Mouse (Mus musculus): ENCODE measurements around the gene Fgfr2. TPM values are rescaled to one million over a fixed set of nuclear protein-coding genes. Genes with fewer than 3 reads are reported as not detected.

Gene Fgfr2
- total RNA-seq, 2 experiments from 2014 or later, result 43.7 to 44.3 TPM

DNA sequence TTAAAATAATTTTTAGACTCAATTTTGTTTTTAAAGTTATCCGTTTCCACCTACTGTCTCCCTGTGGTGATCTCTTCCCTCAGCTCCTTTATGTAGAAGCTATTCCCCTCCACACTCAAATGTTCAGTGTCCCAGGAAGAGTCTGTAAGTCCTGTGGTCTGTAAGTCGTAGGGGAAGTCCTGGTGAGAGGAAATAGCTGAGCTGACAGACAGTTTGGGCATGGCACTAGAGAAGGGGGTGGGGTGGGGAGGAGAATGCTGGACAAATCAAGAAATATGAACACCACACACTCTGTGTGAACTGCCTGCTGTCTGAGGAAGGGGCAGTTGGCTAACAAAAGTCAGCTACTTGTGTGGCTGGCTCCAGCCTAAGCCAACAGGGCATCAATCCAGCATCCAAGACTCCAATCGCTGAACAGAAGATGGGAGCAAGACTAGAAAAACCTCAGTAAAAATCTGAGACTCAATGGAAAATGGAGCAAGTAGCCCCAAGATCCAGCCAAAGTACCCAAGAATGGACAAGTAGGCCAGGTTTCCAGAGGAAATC lies 75.0 kb downstream of the Fgfr2 start:
- no peak for DNase-seq (ENCODE audit: extremely low spot score in 1 of 2, low spot score in 1 of 2)

DNA sequence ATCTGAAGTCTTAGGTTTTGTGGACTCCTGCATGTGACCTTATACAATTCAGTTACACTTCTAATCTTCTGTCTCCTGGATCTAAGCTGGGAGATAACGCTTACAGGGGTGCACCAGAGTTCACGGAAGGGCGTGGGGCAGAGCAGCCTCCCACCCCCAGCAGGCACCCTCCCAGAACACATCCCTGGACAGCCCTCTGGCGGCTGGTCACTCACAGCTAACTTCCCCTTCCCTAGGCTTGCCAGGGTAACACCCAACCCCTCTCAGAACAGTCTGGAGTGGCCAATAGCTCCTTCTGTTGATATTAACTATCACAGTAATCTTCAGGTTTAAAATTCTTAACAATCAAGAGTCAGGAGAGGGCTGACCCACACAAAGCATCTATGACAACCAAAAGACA lies 75.9 kb downstream of the Fgfr2 start:
- DNase-seq (ENCODE audit: extremely low spot score in 1 of 2, low spot score in 1 of 2), result no peak

DNA sequence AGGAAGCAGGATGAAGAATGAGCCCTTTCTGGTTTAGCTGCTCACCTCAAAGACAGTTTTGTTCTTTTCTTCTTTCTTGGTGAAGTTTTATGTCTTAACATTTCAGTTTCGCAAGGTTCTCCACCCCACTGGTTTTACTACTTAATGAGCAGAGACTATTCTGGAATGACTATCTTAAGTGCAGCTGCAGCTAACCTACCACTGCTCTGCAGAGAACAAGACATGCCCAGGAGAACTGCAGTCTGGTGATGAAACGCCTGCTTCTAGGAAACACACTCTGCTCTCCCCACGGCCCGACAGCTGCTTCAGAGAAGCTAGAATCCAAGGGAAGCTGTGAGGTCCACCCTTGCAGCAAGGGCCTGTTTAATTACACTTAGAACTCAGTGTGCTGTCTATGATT lies 78.4 kb downstream of the Fgfr2 start:
- DNase-seq (ENCODE audit: extremely low spot score in 1 of 2, low spot score in 1 of 2), result no peak

DNA sequence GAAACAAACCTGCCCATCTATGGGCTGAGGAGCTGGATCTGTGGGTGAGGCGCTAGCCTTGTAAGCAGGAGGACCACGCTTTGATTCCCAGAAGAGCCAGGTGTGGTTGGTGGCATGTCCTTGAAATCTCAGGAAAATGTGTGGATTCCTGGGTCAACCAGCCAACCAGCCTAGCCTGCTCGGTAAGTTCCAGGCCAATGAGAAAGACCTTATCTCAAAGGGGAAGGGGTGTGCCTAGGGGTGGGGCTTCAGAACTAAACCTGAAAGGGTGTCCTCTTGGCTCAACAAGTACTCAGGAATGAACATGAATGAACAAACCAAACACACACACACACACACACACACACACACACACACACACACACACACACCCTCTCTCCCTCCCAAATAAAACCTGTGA lies 81.4 kb downstream of the Fgfr2 start:
- no peak for DNase-seq (ENCODE audit: extremely low spot score in 1 of 2, low spot score in 1 of 2)

DNA sequence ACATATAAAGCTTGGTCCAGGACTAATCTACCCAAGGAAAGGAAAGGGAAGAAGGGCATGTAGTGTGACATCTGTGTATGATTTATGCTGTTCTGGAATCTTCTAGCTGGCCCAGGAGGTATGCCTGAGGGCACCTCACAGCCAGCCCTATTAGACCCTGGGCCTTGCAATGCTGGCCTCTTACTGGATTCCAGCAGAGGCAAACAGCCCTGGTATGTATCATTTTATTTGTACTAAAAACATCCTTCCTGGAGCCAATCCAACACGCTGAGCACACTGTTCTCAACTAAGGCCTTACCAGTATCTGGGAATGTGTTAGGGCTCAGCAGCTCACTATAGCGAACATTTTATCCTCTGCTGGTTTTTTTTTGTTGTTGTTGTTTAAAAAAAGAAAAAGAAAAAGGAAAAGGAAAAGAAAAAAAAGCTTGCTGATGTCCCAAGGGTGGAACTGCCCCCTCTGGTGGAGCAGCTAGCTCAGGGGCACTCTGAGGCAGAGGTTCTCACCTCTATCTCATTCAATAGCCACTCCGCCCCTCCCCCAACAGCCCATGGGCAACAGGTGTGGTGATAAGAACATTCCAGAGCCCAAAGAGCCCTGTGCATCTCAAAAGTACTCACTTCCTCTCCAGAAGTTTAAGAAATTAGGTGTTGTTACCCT lies 82.3 kb downstream of the Fgfr2 start:
- no peak for DNase-seq (ENCODE audit: extremely low spot score in 1 of 2, low spot score in 1 of 2)

DNA sequence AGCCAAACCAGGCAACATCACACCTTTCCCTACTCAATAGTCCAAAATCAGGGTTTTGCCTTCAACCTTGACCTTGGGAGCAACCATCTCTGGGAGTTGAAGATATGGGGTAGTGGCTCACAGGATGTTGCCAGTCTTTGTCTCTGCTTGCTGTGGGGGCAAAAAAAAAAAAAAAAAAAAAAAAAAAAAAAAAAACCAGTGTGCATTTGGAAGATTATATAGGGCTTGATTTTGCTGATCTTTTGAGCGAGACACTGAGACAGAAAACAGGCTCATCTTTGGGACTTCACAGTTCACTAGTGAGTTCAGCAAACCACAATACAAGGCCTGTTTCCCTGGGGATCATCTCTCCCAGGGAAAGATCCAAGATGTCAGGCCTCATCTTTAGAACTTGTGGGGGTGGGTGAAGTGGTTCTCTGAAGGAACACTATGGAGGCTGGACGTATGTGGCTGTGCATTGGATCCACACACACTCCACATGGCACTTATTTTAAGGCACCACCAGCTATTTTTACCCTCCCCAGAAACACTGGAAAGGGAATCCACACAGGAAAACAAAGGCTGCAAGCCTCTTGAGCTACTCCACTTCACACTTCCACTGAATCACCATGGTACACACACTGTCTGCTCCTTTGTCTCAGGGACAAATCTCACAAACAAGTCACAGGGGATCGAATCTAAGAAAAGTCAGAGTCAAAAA lies 83.4 kb downstream of the Fgfr2 start:
- DNase-seq (ENCODE audit: extremely low spot score in 1 of 2, low spot score in 1 of 2), result no peak

DNA sequence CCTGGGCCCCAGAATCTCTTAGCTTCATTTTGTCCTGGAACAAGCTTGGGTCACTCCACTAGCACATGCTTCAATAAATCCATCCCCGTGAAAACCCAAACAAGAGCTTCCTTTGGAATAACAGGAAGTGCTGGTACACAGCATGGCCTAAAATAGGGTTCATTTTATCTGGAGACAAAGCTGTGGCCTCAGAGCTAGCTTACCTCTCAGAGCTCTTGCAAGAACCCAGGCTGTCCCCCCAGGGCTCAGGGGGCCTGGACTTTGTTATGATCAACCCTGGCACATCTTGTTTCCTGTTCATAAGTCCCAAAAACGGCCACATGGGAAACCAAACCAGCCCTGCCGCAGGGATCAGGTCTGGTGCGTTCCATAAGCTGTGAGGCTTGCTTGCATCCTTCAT lies 85.5 kb downstream of the Fgfr2 start:
- no peak for DNase-seq (ENCODE audit: extremely low spot score in 1 of 2, low spot score in 1 of 2)

DNA sequence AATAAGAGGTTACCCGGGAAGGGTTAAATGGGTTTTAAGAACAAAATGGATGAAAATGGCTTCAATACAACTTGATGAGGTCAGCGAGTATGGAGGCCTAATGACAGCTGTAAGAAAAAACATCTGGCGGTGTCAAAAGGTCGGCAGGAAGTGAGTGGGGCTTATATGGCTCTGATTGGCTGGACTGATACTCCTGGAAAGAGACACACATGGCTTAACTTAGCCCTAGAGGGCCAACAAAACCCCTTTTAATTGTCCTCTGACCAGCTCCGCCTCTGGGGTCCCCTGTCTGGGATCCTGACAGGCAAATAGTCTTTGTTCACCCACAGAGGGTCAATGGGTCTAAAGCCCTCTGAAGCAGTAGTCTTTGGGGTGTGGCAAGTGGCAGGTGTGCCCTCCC lies 85.9 kb downstream of the Fgfr2 start:
- no peak for DNase-seq (ENCODE audit: extremely low spot score in 1 of 2, low spot score in 1 of 2)

DNA sequence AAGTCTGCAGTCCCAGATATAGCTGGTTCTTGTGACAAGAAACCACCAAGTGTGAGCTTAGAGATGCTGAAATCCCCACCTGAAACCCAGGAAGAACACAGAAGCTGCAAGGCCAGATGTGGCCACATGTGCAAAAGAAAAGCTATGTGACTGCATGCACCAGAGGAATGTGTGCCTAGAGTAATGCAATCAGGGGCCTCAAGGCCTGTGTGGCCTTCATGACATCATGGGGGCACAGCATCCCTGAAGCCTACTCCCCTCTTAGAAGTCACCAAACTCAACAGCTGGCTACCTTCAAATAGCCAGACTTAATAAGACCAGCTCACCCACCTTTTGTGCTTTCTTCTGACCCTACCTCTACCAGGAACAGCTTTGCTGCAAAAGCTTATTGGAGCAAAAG lies 87.2 kb downstream of the Fgfr2 start:
- DNase-seq (ENCODE audit: extremely low spot score in 1 of 2, low spot score in 1 of 2), result no peak

DNA sequence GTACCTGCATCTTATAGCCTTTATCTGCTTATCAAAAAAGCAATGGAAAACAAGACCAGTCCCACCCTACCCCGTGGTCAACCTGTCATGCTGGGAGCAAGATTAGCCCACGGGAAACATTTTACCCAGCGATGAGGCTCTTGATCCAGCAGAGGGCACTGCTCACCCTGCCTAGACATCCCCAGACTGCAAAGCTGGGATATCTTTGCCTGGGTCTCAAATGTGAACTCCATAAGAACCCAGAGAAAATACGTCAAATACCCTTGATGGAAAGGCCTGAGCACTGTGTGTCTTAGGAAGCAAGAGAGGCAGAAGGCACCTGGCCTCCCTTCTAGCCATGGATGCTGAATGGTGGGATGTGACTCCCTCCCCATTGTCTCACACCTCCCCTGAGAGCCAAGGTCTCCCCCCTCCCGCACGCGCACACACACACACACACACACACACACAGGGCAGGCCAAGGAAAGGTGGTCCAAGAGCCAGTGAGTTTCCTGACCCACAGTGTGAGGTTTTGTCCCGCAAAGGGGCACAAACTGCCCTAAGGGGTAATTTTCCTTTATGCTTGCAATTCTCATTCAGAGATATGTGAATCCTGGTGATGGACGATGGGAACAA lies 90.5 kb downstream of the Fgfr2 start:
- DNase-seq (ENCODE audit: extremely low spot score in 1 of 2, low spot score in 1 of 2), result peak; percentile 43 to 65

DNA sequence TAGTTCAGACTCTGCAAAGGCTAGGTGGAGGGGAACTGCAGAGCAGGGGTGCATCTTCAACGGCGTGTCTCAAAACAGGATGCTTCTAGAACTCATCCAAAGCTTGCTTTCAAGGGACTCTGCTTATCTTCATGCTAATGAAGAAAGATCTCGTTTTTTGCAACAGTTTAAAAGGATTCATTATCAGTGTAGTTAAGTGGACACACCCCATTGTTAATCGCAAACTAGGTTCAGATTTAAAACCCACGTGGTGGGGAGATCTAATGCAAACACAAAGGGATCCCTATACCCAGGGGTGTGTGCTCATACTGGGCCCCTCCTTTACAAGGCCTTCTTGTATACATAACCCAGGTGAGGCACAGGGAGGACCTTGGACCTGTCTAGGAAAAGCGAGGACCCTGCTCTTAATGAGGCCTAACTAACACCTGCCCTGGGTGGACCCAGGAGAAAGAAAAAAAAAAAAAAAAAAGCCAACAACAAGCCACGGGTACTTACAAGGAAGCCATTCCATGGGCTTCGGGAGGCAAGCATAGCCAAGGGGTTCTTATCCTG lies 93.6 kb downstream of the Fgfr2 start:
- no peak for DNase-seq (ENCODE audit: extremely low spot score in 1 of 2, low spot score in 1 of 2)

DNA sequence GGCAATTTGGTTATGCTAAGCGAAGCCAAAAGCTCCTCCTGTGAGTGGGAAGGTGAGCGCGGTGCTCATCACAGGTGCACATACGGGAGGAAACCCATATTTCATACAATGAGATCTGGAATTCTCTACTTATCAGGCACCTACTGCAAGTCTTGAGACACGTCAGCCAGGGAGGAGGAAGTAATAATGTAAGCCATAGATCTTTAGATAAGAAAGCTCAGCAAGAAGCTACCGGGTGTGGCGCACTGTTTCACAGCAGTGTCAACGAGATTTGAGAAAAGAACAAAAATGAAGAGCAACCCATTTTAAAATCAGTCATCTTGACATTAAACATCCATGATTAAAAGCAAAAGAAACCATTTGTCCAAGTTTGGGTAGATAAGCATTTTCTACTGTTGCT lies 94.1 kb downstream of the Fgfr2 start:
- DNase-seq (ENCODE audit: extremely low spot score in 1 of 2, low spot score in 1 of 2), result no peak

DNA sequence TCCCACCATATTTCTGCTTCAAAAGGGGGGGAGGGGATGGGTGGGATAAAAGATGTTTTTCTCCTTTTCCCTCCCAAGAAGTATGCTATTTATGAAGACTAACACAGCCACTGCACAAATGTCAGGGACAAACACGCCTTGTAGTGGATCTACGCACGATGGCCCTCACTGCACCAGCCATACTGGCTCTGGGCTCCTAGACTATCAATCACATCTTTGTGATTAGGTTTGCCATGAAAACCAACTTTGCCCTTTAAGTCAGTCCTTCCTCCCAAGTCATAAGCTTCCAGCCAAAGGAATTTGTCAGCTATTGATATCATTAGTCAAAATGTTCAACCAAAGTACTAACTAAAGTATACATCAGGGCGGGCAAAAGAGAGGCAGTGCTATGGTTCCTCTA lies 95.2 kb downstream of the Fgfr2 start:
- DNase-seq (ENCODE audit: extremely low spot score in 1 of 2, low spot score in 1 of 2), result no peak

DNA sequence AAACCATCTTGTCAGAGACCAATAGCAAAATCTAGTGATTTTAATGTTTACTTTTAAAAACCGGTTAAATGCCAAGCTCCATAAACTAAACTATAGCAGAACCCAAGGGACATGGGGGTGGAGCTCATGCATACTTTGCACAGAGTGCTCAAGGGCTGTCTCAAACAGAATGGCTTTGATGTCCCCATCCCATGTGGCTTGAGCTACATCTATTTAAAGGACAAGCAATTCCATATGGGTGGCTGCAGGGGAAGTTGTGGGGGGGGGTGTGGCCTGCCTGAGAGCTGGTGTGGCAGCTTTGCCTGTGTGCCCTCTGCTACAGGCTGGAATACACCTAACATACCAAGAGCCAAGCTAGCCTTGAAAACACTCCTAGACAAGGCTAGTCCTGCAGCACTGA lies 98.5 kb downstream of the Fgfr2 start:
- DNase-seq (ENCODE audit: extremely low spot score in 1 of 2, low spot score in 1 of 2), result no peak

DNA sequence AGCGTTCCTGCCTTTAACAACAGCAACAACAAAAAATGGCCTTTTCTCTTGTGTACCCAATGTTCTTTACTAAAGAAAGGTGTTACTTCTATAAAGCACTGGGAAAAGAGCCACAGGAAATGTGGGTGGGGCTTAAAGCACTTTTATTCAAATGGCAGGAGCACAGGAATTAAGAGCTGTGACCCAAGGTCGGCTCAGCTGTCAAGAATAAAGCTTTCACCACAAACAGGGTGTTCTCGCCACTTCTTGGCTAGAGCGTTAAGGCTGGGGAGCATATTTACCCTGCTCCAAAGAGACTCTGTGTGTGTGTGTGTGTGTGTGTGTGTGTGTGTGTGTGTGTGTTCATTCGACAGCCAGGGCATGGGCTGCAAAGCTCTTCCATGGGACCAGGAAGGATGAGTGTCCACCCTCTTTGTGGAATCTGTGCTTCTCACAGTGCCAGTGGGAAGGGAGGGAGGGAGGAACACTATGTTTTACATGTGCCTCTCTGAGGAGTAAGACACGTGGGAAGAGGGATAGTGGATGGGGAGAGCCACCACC lies 103.6 kb downstream of the Fgfr2 start:
- no peak for DNase-seq (ENCODE audit: extremely low spot score in 1 of 2, low spot score in 1 of 2)

DNA sequence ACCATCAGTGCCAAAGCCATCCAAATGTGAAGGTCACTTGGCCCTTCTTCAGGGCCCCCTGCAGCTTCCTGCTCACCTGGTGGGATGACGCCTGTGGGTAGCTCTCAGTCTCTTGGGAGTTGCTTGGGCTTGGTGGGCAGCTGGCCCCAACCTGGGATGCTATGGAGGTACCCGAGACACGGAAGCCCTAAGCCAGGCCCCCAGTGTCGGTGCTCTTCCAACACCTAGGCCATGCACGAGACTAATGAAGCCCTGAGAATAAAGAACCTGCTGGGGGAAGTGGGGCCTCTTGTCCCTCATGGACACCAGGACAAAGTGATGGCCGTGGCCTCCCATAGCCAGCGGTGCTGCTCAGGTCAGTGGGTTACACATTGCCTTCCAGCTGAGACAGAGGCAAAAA lies 104.2 kb downstream of the Fgfr2 start:
- no peak for DNase-seq (ENCODE audit: extremely low spot score in 1 of 2, low spot score in 1 of 2)

DNA sequence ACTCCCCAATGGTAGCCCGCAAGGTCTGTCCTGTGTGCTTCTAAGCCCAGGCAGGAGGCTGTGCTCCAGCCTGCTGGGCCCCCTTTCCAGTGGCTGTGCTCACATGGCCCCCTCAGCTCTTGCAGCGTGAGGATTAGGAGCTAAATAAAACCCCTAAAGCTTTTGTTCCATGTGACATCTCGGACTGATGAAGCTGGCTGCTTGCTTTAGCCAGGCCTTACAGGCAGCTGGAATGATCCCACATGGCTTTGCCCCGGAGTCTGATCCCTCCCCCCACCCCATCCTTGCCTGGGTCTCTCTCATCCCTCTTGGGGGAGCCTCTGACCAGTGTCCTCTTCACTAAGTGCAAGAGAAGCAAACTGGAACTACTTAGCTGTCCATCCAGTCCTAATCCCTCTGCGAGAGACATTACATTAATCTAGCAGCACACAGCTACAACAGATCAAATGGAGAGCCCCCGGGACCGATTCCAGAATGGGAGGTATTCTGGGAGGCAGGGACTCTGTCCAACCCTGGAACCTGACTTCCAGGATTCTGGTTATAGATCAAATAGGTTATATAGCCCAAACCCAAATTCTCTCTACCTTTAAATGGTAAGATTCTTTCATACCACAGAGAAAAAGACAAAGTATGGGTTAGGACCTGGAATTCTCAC lies 107.6 kb downstream of the Fgfr2 start:
- DNase-seq (ENCODE audit: extremely low spot score in 1 of 2, low spot score in 1 of 2), result no peak

DNA sequence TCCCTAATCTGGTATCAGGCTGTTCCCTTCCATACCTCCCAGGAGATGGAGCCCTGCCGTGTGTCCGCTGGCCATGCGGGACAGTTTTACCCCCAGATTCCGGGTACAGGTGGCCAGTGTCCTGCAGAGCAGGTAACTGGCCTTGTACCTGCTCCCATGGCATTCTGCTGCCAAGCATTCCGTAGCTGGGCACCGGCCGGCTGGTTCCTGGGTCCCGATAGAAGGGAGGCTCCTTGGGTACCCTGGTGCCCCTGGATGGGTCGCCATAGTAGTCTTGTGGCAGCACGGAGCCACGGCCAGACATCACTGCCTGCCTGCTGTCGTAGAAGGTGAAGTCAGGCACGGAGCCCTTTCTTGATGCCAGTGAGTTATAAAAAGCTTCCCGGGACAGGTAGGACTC lies 108.5 kb downstream of the Fgfr2 start:
- DNase-seq (ENCODE audit: extremely low spot score in 1 of 2, low spot score in 1 of 2), result no peak

DNA sequence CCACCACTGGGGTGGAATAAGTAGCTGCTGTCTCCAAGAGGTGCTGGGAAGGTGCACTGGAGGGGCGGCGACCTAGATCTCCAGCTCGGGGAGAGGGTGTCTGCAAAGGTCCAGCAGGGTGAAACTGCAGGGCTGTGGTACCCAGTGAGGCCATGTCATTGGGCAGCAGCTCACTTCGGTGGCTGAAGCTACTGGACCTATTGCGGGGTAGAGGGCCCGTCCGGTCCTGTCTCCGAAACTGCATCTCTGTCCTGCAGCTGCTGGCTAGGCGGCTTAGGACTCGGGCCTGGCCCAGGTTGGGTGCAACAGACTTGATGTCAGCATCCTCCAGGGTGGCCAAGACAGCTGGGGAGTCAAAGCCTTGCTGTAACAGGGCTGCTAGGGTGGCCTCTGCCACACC lies 109.2 kb downstream of the Fgfr2 start:
- no peak for DNase-seq (ENCODE audit: extremely low spot score in 1 of 2, low spot score in 1 of 2)

DNA sequence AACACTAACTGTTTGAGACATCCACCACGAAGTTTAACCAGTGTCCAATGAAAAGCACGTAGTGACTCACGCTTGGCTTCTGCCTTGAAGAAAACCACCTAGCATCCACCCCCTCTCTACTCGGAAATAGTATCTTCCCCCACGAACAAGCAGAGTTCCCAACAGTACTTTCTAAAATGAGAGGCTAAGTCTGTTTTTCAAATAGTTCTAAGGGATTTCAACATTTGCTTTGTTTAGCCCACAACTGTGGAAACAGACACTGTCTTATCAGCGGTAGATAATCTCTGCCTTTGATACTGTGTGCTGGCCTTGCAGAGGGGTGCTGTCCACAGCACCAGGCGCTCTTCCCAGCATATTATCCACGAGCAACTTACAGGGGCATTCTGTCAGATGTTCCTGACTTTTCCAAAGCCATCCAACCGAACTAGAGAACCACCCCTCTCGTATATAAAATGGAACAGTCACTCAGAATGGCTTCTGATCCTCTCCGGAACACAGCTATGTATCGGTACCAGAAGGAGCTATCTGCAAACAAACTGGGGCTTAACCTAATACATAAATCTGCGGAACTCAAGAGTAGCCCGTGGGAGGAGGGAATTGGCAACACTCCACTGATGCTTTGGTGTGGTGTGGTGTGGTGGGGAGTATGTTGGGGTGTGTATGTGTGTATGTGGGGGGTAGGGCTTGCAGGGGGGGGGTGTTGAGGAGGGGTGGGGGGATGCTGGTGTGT lies 110.3 kb downstream of the Fgfr2 start:
- DNase-seq (ENCODE audit: extremely low spot score in 1 of 2, low spot score in 1 of 2), result no peak
